Mouse (Mus musculus): ENCODE measurements around the gene Cdc45. TPM values are rescaled to one million over a fixed set of nuclear protein-coding genes. Genes with fewer than 3 reads are reported as not detected.

Cdc45 gene
- total and polyA plus RNA-seq, 3 experiments = 87.4 to 90.2 TPM; not detected in 1

GRCm38 (mm10) chr16:18833486-18833885 is 21.7 kb upstream of the Cdc45 start:
- no peak for DNase-seq (ENCODE audit: low read depth, low spot score)
- peaks cover 6% of the 10 kb centered on the region for H3K79me2 ChIP-seq (ENCODE audit: control insufficient read depth, insufficient read depth, low read length, poor library complexity)
- no peaks in the 10 kb centered on the region for H3K27me3 ChIP-seq (ENCODE audit: control insufficient read depth in 1 of 2, insufficient read depth in 2 of 2, low read length in 2 of 2)
- no peaks in the 10 kb centered on the region for H3K9me3 ChIP-seq (replicated peaks; ENCODE audit: insufficient read depth, low read length)
- peaks cover 4% of the 10 kb centered on the region in 2 experiments; a peak in 2 of 4 replicates for H3K4me1 ChIP-seq (ENCODE audit: control insufficient read depth in 1 of 2, insufficient read depth in 2 of 2, low read length in 2 of 2)
- no peak overlapping the region for H3K27ac ChIP-seq (ENCODE audit: control insufficient read depth, low read depth, low read length)
- TF ChIP-seq RCOR1 (IDR thresholded peaks at IDR 0.05; ENCODE audit: low read depth, low read length) = no peak
- peak in 1 of 3 experiments; percentile 20; a peak in 1 of 6 replicates for TF ChIP-seq CTCF (IDR thresholded peaks at IDR 0.05 in 2 of 3, conservative IDR thresholded peaks at IDR 0.05 in 1 of 3; ENCODE audit: control insufficient read depth in 1 of 3, insufficient read depth in 1 of 3, low read depth in 2 of 3, low read length in 3 of 3, poor library complexity in 1 of 3, severe bottlenecking in 1 of 3)
- peaks cover 9 to 20% of the 10 kb centered on the region in 2 experiments for H3K36me3 ChIP-seq (ENCODE audit: control insufficient read depth in 1 of 2, insufficient read depth in 2 of 2, low read length in 2 of 2)
- no peak overlapping the region for H3K4me3 ChIP-seq (ENCODE audit: control insufficient read depth in 1 of 2, insufficient read depth in 1 of 2, low read depth in 2 of 2, low read length in 2 of 2)
- no peak overlapping the region for H3K9ac ChIP-seq (ENCODE audit: control insufficient read depth, low read depth, low read length, poor library complexity, severe bottlenecking)

- no peak overlapping the region for H3K27ac ChIP-seq (ENCODE audit: control insufficient read depth, low read depth, low read length)
- DNase-seq (ENCODE audit: low read depth, low spot score) = no peak
- no peak for TF ChIP-seq KAT2A (conservative IDR thresholded peaks at IDR 0.05; ENCODE audit: low read depth, low read length)
- no peak for TF ChIP-seq ZKSCAN1 (IDR thresholded peaks at IDR 0.05; ENCODE audit: low read depth, low read length)
- TF ChIP-seq ELF1 (IDR thresholded peaks at IDR 0.05; ENCODE audit: low read depth, low read length) = no peak
- TF ChIP-seq CHD1 (IDR thresholded peaks at IDR 0.05; ENCODE audit: low read depth, low read length) = no peak
- no peak for TF ChIP-seq CTCF (IDR thresholded peaks at IDR 0.05 in 2 of 3, conservative IDR thresholded peaks at IDR 0.05 in 1 of 3; ENCODE audit: control insufficient read depth in 1 of 3, insufficient read depth in 1 of 3, low read depth in 2 of 3, low read length in 3 of 3, poor library complexity in 1 of 3, severe bottlenecking in 1 of 3)
- no peak for TF ChIP-seq ZNF384 (IDR thresholded peaks at IDR 0.05; ENCODE audit: low read depth, low read length)
- no peak for TF ChIP-seq TBP (IDR thresholded peaks at IDR 0.05; ENCODE audit: low read depth, low read length)
- H3K79me2 ChIP-seq (ENCODE audit: control insufficient read depth, insufficient read depth, low read length, poor library complexity) = no peaks in the 10 kb centered on the region
- peaks cover 0 to 43% of the 10 kb centered on the region in 2 experiments; a peak in 3 of 4 replicates for H3K36me3 ChIP-seq (ENCODE audit: control insufficient read depth in 1 of 2, insufficient read depth in 2 of 2, low read length in 2 of 2)
- H3K4me1 ChIP-seq (ENCODE audit: control insufficient read depth in 1 of 2, insufficient read depth in 2 of 2, low read length in 2 of 2) = peaks cover 0 to 2% of the 10 kb centered on the region in 2 experiments; a peak in 2 of 4 replicates
- H3K4me3 ChIP-seq (ENCODE audit: control insufficient read depth in 1 of 2, insufficient read depth in 1 of 2, low read depth in 2 of 2, low read length in 2 of 2) = no peak overlapping the region
- no peak overlapping the region for H3K9ac ChIP-seq (ENCODE audit: control insufficient read depth, low read depth, low read length, poor library complexity, severe bottlenecking)
- no peaks in the 10 kb centered on the region for H3K27me3 ChIP-seq (ENCODE audit: control insufficient read depth in 1 of 2, insufficient read depth in 2 of 2, low read length in 2 of 2)
- no peaks in the 10 kb centered on the region for H3K9me3 ChIP-seq (replicated peaks; ENCODE audit: insufficient read depth, low read length)
Measured at GRCm38 (mm10) chr16:18829102-18829501, 17.3 kb upstream of the Cdc45 start.

- Histone ChIP-seq H3K27ac (ENCODE audit: control insufficient read depth, low read depth, low read length) (no peak overlapping the region), H3K9ac (ENCODE audit: control insufficient read depth, low read depth, low read length, poor library complexity, severe bottlenecking) (no peak overlapping the region), H3K36me3 (ENCODE audit: control insufficient read depth in 1 of 2, insufficient read depth in 2 of 2, low read length in 2 of 2) (peaks cover under 1 to 47% of the 10 kb centered on the region in 2 experiments; a peak in 3 of 4 replicates), H3K4me1 (ENCODE audit: control insufficient read depth in 1 of 2, insufficient read depth in 2 of 2, low read length in 2 of 2) (peaks cover 0 to 2% of the 10 kb centered on the region in 2 experiments; a peak in 2 of 4 replicates), H3K9me3 (replicated peaks; ENCODE audit: insufficient read depth, low read length) (no peaks in the 10 kb centered on the region), H3K79me2 (ENCODE audit: control insufficient read depth, insufficient read depth, low read length, poor library complexity) (no peaks in the 10 kb centered on the region), H3K4me3 (ENCODE audit: control insufficient read depth in 1 of 2, insufficient read depth in 1 of 2, low read depth in 2 of 2, low read length in 2 of 2) (no peak overlapping the region), H3K27me3 (ENCODE audit: control insufficient read depth in 1 of 2, insufficient read depth in 2 of 2, low read length in 2 of 2) (no peaks in the 10 kb centered on the region)
- no peak for TF ChIP-seq USF1 (IDR thresholded peaks at IDR 0.05; ENCODE audit: low read depth, low read length)
- no peak for TF ChIP-seq POLR2A (IDR thresholded peaks at IDR 0.05; ENCODE audit: control insufficient read depth in 1 of 2, insufficient read depth in 1 of 2, low read depth in 1 of 2, low read length in 2 of 2, poor library complexity in 1 of 2)
- TF ChIP-seq POLR2AphosphoS2 (IDR thresholded peaks at IDR 0.05; ENCODE audit: low read length) = no peak
- no peak for TF ChIP-seq RAD21 (IDR thresholded peaks at IDR 0.05; ENCODE audit: low read depth, low read length)
- no peak for TF ChIP-seq MAX (IDR thresholded peaks at IDR 0.05; ENCODE audit: low read length)
- TF ChIP-seq MXI1 (IDR thresholded peaks at IDR 0.05; ENCODE audit: low read depth, low read length) = no peak
- no peak for TF ChIP-seq MYC (IDR thresholded peaks at IDR 0.05; ENCODE audit: low read depth, low read length)
- TF ChIP-seq GATA1 (IDR thresholded peaks at IDR 0.05; ENCODE audit: low read depth, low read length) = no peak
- no peak for TF ChIP-seq MYB (IDR thresholded peaks at IDR 0.05; ENCODE audit: low read depth, low read length)
- TF ChIP-seq ZKSCAN1 (IDR thresholded peaks at IDR 0.05; ENCODE audit: low read depth, low read length) = no peak
- no peak for TF ChIP-seq ZNF384 (IDR thresholded peaks at IDR 0.05; ENCODE audit: low read depth, low read length)
- TF ChIP-seq USF2 (IDR thresholded peaks at IDR 0.05; ENCODE audit: borderline replicate concordance in 1 of 2, insufficient read depth in 1 of 2, low read depth in 1 of 2, low read length in 2 of 2) = no peak
- no peak for TF ChIP-seq ETS1 (IDR thresholded peaks at IDR 0.05; ENCODE audit: low read depth, low read length)
- TF ChIP-seq TCF12 (IDR thresholded peaks at IDR 0.05; ENCODE audit: low read depth, low read length) = no peak
- no peak for TF ChIP-seq NELFE (IDR thresholded peaks at IDR 0.05; ENCODE audit: low read depth, low read length)
- TF ChIP-seq RCOR1 (IDR thresholded peaks at IDR 0.05; ENCODE audit: low read depth, low read length) = no peak
- no peak for TF ChIP-seq HCFC1 (IDR thresholded peaks at IDR 0.05; ENCODE audit: low read depth, low read length)
- no peak for TF ChIP-seq ZC3H11A (IDR thresholded peaks at IDR 0.05; ENCODE audit: low read depth, low read length)
- no peak for TF ChIP-seq UBTF (IDR thresholded peaks at IDR 0.05; ENCODE audit: borderline replicate concordance, insufficient read depth, low read depth, low read length)
- TF ChIP-seq NRF1 (IDR thresholded peaks at IDR 0.05; ENCODE audit: insufficient read depth, low read depth, low read length, poor library complexity, severe bottlenecking) = no peak
- no peak for DNase-seq (ENCODE audit: low read depth, low spot score)
Measured at GRCm38 (mm10) chr16:18828630-18829029, 16.8 kb upstream of the Cdc45 start.
